ENCODE assay signal across 8 mouse cellular contexts in genomic region chr4:117125348-117125909, GRCm38 (mm10). TPM values are rescaled to one million over a fixed set of nuclear protein-coding genes. Genes with fewer than 3 reads are reported as not detected.
A peak's percentile ranks its signal among the peaks of the same experiment; 100 is the strongest.
DNase-seq lines count a peak whose midpoint lies in the region; ATAC-seq and TF ChIP-seq lines count a peak whose summit lies in the region.

TSS of gene Btbd19 (minus strand) at chr4:117125725.

- peak; percentile 73 for DNase-seq in MN1 (ENCODE audit: low spot score)
- DNase-seq in gastrocnemius, postnatal 10 days = peak; percentile 82
- DNase-seq in left cerebral cortex, adult 18-20 months (ENCODE audit: low spot score in 2 of 2) = peak; percentile 67 to 71
- peak; percentile 68 for DNase-seq in lung, postnatal 14 days
- DNase-seq in retina, postnatal 1 day = peak; percentile 61
- no peak for DNase-seq in B cell, adult 2 months

- H3K4me3 ChIP-seq in cortical plate, adult 2 months (ENCODE audit: insufficient read depth, low read length) = no peak within 1 kb of the TSS
- no peak within 1 kb of the TSS for H3K4me3 ChIP-seq in hindbrain, embryonic 15.5 days

- 0 out of 2 replicates have a peak, but pooled peaks have one; percentile 9 for TF ChIP-seq POLR2A in cortical plate, adult 2 months (IDR thresholded peaks at IDR 0.05; ENCODE audit: extremely low read depth, insufficient read depth, low read length)

- 0 out of 2 replicates have a peak, but pooled peaks have one; percentile 16 for ATAC-seq in hindbrain, embryonic 15.5 days (ENCODE audit: low FRiP score, low read depth)

- peak within 1 kb of the TSS; percentile 97 for H3K27ac ChIP-seq in cortical plate, adult 2 months (ENCODE audit: insufficient read depth, low read length)
- H3K27ac ChIP-seq in hindbrain, embryonic 15.5 days (replicated peaks) = peak within 1 kb of the TSS; percentile 71

- H3K4me2 ChIP-seq in hindbrain, embryonic 15.5 days = 0 out of 2 replicates have a peak within 1 kb of the TSS, but pooled peaks have one; percentile 7

- no peak for TF ChIP-seq CTCF in cortical plate, adult 2 months (IDR thresholded peaks at IDR 0.05; ENCODE audit: extremely low read depth, insufficient read depth, low read length)

- 33% methylated on average over 8 of the region's 8 CpGs for WGBS in hindbrain, embryonic 15.5 days

- peaks cover 20% of the 10 kb centered on the region for H3K36me3 ChIP-seq in hindbrain, embryonic 15.5 days

- H3K4me1 ChIP-seq in cortical plate, adult 2 months (ENCODE audit: control insufficient read depth, insufficient read depth, low read length) = peaks cover 7% of the 10 kb centered on the region; the same call in 1 of the 2 replicates
- peaks cover 27% of the 10 kb centered on the region for H3K4me1 ChIP-seq in hindbrain, embryonic 15.5 days (replicated peaks)

- peak within 1 kb of the TSS; percentile 35; the same call in 1 of the 2 replicates for H3K9ac ChIP-seq in hindbrain, embryonic 15.5 days

- no peaks in the 10 kb centered on the region for H3K27me3 ChIP-seq in hindbrain, embryonic 15.5 days

- no peaks in the 10 kb centered on the region for H3K9me3 ChIP-seq in hindbrain, embryonic 15.5 days

RNA-seq across cellular contexts. Expression of gene Btbd19, which starts in this region (rescaled TPM):
- 14.6 and 14.9 TPM in 2 replicates for polyA plus RNA-seq in cortical plate, adult 2 months (2012; rRNA removed)
- 1 to 10 TPM; 4.7 to 6.8 TPM for total RNA-seq in gastrocnemius, postnatal 10 days (2021)
- polyA plus RNA-seq in hindbrain, embryonic 15.5 days (2015; fragmentation: Nextera tagmentation; extraction: Ambion mirVana) = 4.7 and 5.1 TPM in 2 replicates
- 10 to 100 TPM; 13.1 to 14.2 TPM for total RNA-seq in left cerebral cortex, adult 18-20 months (2021)

Comparison
In these comparisons a context has a peak if more than half of its experiments do, and no peak if none do; other contexts are left out.
1. DNase-seq: peak in MN1 (single experiment), gastrocnemius, postnatal 10 days (single experiment), left cerebral cortex, adult 18-20 months (2 of 2), lung, postnatal 14 days (single experiment) and retina, postnatal 1 day (single experiment); none in B cell, adult 2 months (0 of 2).